Mouse (Mus musculus) stomach, postnatal 0 days (tissue): ENCODE data around the gene D030056L22Rik.
A peak's percentile ranks its signal among the peaks of the same experiment; 100 is the strongest.

Experiments used
- CTCF ChIP-seq: IDR thresholded peaks from 2 replicates; pipeline ENCODE4 v1.5.1; 2016; ENCODE audit warnings: antibody characterized with exemption, low read depth, mild to moderate bottlenecking, moderate library complexity
- EP300 ChIP-seq: optimal IDR thresholded peaks from 2 replicates; pipeline ENCODE3; 2016; ENCODE audit warnings: antibody characterized with exemption

DNA sequence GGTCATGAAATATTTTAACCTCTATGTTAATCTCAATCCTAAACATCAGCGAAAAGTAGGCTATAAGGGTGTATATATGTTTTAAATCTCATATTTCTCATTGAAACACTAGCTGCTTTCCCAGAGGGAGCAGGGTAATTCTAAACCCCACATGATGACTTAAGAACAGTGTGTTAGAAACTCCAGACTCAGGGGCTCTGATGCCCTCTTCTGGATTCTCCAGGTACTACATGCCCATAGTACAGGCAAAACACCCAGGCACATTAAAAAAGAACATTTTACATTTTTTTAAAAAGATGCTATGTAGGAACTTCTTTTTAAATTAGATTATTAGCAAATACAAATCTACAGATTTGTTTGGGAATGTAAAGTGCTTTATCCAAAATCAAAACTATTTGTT is 3.4 kb downstream of the D030056L22Rik start:
- peak; percentile 89 for TF ChIP-seq CTCF
- no peak for TF ChIP-seq EP300
